Mouse (Mus musculus): ENCODE measurements around the gene Ankzf1.
"Not testable (repeated sequence)": the region's sequence is repeated elsewhere in the genome, so short reads cannot be mapped to it uniquely, and the experiment has no call there.

The Ankzf1 gene

DNA sequence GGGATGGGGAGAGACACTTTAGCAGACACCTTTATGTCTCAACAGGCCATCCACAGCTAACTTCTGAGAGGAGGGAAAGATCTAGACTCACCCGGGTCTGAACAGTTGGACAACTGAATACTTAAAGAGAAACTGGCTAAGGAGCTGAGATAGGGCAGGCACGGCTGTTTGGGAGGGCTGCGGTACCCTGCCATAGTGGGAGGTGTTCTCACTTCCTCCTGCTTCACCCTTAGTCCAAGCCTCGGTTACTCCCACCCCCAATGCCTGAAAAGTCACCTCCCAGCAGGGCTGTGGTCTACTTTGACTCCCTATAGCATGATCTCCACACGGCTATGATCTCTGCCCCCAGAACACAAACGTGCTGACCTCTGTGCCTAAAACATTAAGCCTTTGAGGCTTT, 31.6 kb downstream of the Ankzf1 start:
- in situ Hi-C loops (cut with MboI, MseI), result no loop called here

DNA sequence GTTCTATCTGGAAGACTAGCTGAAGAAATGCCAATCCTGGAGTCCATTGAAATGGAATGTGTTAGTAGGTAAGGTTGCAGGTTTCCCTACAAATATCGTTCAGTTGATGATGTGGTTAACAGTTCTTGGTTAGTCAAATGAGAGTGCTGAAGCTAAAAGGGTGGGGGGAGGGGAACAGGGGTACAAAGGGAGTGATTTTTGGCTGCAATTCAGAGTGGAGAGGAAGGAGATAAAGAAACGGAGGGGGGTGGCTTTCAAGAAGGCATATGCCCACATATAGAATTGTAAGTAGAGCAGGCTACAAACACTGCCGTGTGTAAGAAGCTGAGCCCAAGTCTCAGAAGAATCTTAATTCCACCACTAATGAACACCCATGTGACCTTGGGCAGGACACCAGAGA, 33.5 kb downstream of the Ankzf1 start:
- in situ Hi-C loops (cut with MboI, MseI), result no loop called here

DNA sequence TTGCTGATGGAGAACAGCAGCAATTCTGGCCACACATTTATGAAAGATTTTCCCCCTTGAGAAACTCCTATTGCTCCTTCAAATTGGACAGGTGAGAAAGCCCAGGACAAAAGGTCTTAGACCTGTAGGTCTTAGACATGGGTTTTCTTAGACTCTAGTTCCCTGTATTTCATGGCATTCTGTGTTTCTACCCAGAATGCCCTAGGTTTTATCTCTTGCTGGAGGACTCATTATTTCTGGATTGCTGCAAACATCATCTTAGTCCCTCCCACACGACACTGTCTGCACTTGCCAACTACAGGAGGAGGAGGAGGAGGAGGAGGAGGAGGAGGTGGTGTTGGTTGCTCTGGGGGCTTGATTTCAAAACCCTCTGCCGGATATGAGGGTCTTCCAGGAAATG, 34.2 kb downstream of the Ankzf1 start:
- in situ Hi-C loops (cut with MboI, MseI), result no loop called here

DNA sequence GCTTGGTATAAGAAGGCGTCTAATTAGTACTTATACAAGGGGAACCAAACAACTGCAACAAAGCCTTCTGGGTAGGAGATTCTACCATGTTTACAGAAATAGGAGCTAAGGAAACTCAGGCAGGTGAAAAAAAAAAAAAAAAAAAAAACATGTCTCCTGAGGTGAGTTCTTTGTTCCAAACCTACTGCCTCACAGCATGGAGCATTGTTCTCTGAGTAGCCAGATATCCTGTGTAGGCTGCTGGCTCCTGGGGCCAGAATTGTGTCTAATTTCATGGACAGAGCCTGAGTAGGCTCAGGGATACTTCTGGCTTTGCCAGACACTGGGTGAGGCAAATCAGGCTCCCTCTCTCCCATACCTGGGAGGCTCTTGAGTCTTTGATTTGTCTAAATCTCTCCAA, 35.7 kb downstream of the Ankzf1 start:
- in situ Hi-C loops (cut with MboI, MseI), result no loop called here

DNA sequence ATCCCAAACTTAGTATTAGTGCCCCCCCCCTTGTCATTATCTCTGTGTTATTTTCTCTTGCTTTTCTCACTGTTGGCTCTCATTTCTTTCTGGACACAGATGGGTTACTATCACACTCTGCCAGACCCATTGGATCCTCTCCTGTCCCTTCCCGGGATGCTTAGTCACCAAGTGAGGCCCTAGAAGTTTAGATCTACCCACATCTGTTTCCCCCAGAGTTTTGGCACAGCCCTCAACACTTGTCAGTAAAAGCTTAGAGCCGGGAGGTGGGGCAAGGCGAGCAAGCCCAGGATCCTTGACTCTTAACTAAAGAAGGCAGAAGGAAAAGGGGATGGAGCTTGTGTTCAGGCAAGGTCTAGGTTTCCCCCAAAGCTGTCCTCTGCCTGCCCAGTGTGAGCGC, 37.2 kb downstream of the Ankzf1 start:
- in situ Hi-C loops (cut with MboI, MseI), result no loop called here

DNA sequence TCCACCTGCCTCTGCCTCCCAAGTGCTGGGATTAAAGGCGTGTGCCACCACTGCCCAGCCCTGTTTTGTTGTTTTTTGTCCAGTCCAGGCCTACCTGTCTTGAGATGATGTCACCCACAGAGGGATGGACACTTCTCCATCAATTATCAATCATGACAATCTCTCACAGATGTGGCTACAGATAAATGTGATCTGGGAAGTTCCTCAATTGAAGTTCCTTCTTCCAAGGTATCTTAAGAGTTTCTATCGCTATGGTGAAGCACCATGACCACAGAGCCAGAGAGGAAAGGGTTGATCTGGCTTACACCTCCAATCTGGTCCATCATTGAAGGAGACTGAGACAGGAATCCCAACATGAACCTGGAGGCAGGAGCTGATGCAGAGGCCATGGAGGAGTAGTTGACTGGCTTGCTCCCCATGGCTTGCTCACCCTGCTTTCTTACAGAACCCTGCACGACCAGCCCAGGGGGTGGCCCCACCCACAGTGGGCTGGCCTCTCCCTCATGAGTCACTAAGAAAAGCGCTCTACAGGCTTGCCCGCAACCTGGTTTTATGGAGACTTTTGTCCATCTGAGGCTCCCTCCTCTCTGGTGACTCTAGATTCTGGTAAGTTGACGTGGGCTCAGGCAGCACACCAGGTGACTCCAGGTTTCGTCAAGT, 38.5 kb downstream of the Ankzf1 start:
- in situ Hi-C loops (cut with MboI, MseI), result no loop called here

DNA sequence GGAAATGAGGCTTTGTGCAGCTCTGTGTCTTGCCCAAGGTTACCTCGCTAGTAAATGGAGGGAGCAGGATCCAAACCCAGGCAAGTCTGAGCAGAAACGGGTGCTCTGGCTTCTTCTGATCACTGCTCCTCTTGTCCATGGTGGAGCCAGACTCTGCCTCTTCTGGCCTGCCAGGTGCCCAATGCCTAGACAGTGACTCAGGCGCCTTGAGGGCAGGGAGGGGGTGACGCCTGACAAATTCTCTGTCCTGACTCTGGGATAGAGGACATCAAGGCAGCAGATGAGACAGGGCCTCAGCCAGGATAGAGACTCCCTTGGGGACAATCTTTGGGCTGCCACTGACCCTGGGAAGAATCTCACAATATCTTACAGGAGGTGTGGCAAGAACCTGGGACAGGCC, 39.3 kb downstream of the Ankzf1 start:
- in situ Hi-C loops (cut with MboI, MseI), result no loop called here

DNA sequence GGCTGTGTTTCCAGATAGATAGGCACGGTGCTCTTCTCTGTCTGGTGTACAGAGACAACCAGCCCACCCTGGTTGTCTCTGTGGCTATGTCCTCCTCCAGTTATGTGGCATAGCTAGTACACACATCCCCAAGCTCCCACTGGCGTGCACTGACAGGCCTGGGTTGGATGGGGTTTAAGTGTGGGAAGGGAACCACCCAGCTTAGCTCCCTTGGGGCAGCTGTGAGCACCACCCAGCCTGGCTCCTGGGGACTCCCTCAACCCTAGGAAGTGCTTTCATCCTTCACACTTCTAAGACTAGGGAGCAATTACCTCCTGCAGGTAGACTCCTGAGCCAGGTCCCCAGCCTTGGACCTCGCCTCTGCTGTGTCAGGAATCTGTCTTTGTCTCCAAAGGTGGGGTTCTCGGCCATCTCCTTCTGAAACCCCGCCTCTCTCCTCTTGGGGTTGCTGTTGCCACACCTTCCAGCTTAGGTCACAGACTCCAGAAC, 39.8 kb downstream of the Ankzf1 start, which contains the start of gene A630095N17Rik:
Gene A630095N17Rik (minus strand): TSS at position 439 of the 489 bp plus-strand sequence.
- in situ Hi-C loops (cut with MboI, MseI), result no loop called here

DNA sequence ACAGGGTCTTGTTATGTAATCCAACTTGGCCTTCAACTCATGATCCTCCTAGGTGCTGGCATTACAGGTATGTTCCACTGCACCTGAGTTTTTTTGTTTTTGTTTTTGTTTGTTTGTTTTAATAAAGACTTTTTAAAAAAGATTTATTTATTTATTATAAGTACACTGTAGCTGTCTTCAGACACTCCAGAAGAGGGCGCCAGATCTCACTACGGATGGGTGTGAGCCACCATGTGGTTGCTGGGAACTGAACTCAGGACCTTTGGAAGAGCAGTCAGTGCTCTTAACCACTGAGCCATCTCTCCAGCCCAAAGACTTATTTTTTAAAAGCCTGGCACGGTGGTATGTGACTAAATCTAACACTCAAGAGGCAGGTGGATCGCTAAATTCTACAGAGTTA, 40.5 kb downstream of the Ankzf1 start:
- in situ Hi-C loops (cut with MboI, MseI), result not testable (repeated sequence)

DNA sequence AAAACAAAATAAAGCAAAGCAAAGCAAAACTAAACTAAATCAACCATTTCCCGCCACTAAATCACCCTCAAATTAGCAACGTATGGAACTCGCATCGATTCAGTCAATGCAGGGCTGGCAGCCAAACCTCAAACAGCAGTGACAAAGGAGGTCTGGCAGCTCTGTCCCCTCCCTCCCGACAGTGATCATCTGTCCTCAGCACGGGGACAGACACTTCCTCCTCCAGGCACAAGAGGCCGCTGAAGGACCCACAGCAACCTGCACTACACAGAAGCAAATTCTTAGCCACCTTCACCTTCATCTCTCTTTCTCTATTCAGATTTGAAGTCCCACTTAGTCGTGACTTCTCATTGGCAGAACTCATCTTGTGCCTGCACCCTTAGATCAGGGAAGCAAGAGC, 42.7 kb downstream of the Ankzf1 start:
- in situ Hi-C loops (cut with MboI, MseI), result no loop called here

DNA sequence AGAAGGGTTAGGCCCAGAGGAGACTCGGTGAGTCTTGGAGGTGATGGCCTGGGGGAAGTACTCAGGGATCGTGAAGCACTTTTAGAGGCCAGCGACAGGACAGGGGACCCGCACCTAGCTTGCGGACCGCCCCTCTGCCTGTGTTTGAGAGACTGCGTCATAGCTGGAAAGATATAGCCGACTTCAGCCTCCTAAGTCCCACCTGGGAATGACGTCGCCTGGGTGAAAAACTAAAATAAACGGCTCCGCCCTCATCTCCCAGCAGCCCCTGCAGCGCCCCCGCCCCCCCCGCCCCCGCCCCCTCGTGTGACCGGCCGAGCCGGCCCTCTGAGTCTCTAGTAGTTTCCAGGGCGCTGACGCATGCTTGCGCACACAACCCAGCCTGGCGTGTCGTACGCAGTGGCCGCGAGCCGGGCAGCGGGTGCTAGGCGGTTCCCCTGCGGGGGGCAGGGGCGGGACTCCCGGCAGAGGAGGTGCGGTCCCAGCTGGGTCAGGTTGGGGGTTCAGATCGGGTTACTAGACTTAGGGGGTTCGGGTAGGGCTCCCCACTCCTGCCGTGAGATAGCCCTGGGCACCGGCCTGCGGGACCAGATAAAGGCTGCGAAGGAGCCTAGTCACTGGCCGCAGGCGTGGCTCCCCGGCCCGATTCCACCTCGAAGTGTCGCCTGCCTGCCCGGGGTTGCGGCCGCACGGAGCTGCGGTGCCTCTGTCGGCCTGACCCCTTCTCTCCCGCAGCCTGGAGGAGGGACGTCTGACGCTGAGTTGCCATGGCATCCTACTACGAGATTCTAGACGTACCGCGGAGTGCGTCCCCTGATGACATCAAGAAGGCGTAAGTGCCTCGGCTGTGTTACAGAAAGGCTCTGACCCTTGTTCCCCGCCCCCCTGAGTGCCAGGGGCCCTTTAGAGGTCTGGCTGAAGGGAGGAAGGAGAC, 44.4 kb downstream of the Ankzf1 start, which contains the start of gene Dnajb2:
Gene Dnajb2 (plus strand): TSS at position 290 of the 934 bp plus-strand sequence.
- in situ Hi-C loops (cut with MboI, MseI), result no loop called here

DNA sequence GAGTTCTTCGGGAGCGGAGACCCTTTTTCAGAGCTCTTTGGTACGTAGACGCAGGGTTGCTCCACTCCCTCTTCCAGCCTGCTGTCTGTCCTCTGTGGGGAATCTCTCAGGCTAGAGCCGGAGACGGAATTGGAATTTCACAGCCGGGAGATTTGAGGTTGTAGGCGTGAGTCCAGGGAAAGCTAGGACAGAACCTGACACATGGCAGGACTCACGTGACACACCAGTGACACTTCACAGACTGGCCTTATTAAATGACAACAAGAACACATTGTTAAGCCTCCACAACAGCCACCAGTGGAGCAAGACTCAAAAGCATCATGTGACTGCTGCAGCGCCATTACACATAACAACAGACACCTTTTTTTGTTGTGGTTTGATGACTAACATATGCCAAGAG, 47.6 kb downstream of the Ankzf1 start:
- in situ Hi-C loops (cut with MboI, MseI), result no loop called here

DNA sequence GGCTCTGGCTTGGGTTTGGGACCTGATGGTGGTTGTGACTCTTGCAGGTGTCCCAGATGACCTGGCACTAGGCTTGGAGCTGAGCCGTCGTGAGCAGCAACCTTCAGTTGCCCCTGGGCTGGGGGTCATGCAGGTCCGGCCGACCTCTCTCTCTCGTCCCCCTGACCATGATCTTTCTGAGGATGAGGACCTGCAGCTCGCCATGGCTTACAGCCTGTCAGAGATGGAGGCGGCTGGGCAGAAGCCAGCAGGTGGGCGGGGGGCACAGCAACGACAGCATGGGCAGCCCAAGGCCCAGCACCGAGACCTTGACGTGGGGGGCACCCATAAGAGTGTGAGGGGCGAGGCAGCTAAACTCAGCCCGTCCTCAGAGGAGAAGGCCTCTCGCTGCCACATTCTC, 51.5 kb downstream of the Ankzf1 start:
- in situ Hi-C loops (cut with MboI, MseI), result no loop called here

DNA sequence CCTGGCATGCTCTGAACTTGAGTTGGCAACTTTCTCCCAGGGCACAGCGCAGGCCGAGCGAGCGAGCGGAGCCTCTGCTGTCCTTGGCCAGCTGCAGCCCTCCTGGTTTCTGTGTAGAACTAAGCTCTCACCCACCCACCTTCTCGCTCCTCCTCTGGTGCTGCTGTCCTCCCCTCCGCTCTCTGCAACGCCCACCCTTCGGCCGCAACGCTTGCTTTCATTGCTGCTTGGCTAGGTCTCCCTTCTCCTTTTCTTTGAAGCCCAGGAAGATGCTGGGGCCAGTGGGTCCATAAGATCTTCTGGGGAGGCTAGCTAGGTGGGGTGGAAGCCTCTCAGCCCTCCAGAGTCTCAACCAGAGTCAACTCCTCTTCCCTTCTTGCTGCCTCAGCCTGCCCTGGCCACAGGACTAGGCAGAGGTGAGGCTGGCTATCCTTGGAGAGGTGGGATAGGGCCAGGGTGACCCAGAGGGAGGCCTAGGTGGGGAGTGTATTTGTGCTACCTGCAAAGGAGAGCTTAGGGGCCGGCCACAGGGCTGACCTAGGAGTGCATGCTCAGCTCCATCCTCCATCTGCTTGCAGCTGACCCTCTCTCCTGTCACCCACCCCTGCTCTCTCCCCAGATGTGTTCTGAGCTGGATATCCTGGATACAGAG, 52.4 kb downstream of the Ankzf1 start:
- in situ Hi-C loops (cut with MboI, MseI), result no loop called here

DNA sequence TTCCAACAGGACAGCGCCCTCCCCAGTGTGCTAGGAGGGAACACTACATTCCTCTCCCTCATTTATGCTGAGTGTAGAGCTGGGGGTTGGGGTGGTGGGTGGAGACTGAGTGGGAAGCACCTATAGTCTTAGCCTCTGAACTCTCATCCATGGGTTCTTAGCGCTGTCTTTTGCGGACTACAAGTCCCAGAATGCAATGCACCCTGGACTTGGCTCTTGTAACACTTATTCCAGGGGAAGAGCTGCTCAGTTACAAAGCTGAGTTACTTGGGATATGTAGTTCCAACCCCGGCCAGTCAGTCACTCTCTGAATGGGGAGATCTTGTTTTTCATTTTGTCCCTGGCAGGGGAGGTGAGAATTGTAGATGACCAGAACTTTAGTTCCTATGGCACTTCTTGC, 52.9 kb downstream of the Ankzf1 start:
- in situ Hi-C loops (cut with MboI, MseI), result no loop called here

DNA sequence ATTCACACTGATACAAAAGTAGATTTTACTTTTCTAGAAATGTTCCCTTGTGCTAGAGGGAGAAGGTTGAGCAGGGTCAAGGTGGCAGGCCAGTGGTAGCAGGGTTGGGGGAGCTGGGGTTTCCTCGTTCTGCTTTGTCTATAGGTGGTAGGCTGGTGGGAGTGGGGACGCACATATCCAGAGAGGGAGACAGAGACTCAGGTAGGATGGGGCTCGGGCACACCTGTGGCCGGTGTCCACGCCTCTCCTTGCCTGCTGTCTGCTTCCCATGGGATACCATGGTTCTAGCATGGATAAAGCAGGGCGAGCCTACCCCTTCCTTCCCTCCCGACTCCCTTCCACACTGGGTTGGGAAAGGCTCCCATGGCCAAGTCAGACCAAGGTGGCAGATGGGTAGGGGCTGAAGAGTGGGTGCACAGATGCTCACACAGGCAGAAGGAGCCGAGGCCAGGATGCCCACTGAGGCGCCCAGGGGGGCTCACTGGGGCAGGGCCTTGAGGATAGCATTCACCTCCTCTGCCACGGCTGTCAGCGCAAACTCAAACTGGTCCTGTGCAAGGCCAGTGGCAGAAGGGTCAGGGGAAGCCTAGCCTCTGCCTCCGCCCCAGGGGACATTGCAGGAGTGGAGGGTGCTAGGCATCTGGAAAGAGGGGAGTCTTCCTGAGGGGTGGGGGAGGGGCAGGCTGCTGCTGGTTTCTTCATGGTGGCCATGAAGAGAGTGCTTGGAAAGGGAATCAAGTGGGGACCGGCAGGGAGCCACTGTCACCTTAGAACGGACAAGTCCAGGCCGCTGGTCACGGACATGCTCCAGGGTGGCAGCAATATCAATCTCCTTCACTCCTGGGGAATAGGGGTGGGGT, 55.4 kb downstream of the Ankzf1 start:
- in situ Hi-C loops (cut with MboI, MseI), result no loop called here

DNA sequence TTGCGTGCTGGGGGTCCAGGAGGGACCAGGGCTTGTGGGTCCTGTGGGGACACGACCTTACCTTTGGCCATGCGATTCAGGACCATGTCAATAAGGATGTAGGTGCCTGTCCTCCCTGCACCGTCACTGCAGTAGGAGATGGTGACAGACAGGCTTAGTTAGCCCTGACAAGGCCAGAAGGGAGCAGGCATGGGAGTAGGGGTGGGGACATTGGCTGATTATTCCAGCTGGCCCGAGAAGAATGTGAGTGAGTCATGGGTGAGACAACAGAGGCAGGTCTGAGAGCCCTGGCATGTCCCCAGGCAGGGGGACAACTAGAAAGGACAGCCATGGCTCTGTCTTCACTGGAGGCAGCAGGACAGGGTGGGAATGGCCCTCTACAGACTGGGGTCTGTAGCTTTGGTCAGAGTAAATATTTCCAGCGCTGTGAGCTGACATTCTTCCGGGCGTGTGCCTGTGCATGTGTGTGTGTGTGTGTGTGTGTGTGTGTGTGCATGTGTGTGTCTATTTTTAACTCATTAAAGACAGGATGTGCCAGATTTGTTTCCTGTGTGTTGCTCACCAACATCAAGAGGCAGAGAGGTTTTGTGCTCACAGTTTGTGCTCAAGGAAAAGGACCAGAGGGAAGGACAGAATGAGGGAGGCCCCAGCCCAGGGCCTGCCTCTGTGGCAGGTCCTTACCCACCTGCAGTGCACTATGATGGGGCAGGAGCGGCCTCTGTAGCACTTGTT, 56.3 kb downstream of the Ankzf1 start:
- in situ Hi-C loops (cut with MboI, MseI), result no loop called here
